Mouse (Mus musculus) left cerebral cortex, adult 2 months (tissue): ENCODE data around the gene Psmd1. TPM values are rescaled to one million over a fixed set of nuclear protein-coding genes. Genes with fewer than 3 reads are reported as not detected.

Experiments used
- DNase-seq, 2 experiments: peaks; one replicate each; pipeline ENCODE4 v3.0.0; 2021 to 2022; ENCODE audit warnings: low spot score in 2 of 2, mixed read lengths in 1 of 2; ENCODE audit errors: extremely low spot score in 1 of 2
- H3K27ac ChIP-seq: fragments of 200-600 bp; 2 replicates; pipeline ENCODE4 v1.8.1; 2022
- H3K4me3 ChIP-seq: fragments of 200-600 bp; 2 replicates; pipeline ENCODE4 v1.8.1; 2022
- CTCF ChIP-seq: fragments of 200-600 bp; IDR thresholded peaks from 2 replicates; pipeline ENCODE4 v1.8.1; 2022; ENCODE audit warnings: antibody characterized with exemption, mild to moderate bottlenecking, moderate library complexity
- intact Hi-C: fragments of 180-260 bp; cut with DNase I; formaldehyde crosslinking; loops from one replicate; pipeline ENCODE4 v1.15.1; 2025
- total RNA-seq, 2 experiments: library from RNA; stranded (reverse); gene quantifications; 2 replicates each; pipeline ENCODE4 v1.2.3; 2021

Psmd1 gene
- total RNA-seq, 2 experiments from 2014 or later = 107 to 115 TPM

DNA sequence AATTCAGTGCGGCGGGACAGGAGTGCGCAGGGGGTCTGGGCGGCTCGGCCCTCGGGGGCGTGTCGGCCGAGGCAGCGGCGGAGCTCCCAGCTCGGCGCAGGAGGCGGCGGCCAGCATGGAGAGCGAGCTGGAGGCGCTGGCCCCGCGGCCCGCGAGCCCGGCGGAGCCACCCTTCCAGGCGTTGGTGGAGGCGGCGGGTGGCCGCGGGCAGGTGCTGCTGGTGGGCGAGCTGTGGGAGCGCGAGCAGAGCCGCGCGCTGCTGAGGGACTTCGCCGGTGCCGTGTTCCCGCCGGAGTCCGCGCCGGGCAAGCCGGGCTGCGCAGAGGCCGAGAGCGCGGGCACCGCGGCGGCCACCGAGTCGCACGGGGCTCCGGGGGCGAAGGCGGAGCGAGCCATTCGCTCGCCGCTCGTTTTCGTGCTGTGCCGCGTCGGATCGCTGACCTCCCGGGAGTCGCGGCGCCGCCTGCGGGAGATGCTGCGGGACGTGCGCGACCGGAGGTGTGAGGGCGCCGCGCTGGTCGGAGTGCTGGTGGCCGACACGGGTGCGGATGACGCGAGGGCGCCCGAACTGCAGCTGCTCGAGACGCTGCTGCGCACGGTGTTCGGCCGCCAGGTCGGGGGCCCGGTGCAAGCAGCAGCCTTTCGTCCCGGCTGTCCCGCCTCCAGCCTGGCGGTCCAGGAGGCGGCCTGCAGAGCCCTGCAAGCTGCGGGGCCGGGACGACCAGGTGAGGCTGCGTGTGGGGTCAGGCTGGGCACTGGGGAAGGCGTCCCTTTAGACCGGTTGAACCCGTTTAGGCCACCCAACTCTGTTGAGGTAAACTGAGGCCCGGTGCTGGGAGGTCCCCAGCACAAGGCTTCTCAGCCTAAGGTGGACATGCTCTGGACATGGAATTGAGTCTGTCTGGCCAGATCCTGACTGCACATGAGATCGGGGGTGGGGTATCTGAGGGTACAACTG is 18.1 kb upstream of the Psmd1 start, which contains the start of gene 2810459M11Rik:
2810459M11Rik (plus strand) TSS at position 16 of the 958 bp plus-strand sequence.
- no peak for TF ChIP-seq CTCF
- intact Hi-C loops = loop anchor here (2.0 kb wide), 1 partner anchor 25 kb away; no protein-coding TSS in a partner anchor
- peak within 1 kb of the TSS; percentile 78 for H3K27ac ChIP-seq
- peak; percentile 45 to 57 for DNase-seq
- H3K4me3 ChIP-seq = peak within 1 kb of the TSS; percentile 63

DNA sequence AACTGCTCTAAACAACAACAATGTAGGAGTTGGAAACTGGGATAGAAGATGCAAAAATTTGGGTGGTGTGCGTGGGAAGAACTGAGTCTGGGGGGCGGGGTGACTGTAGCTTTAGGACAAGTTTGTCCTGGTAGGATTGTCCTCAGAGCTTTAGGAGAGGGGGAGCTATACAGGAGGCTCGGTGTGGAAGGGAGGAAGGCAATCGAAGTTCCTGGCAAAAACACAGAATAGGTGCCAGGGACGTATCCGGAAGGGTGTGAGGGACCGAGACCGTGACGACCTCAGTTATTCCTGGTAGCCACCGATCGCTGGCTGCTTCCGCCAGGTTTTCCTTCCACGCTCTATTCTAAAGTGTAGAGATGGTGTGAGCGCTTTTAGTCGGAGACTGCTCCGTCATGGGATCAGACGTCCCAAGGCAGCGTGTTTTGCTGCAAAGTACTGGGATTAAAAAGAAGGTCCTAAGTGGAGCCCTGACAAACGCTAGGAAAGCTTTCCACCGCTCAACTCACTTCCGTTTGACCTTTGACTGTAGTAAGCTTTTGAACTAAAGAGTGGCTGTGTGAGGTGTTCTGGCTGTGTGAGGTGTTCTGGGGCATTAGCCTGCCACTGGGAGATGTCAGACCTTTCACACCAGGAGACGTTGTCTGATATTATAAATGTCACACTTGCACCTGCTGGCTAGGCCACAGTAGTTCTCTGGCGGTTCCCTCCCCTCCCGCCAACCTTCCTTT is 17.2 kb upstream of the Psmd1 start:
- Histone ChIP-seq H3K4me3 (peak overlapping the region; percentile 63), H3K27ac (no peak overlapping the region)
- no peak for DNase-seq
- no peak for TF ChIP-seq CTCF
- intact Hi-C loops = no loop called here

DNA sequence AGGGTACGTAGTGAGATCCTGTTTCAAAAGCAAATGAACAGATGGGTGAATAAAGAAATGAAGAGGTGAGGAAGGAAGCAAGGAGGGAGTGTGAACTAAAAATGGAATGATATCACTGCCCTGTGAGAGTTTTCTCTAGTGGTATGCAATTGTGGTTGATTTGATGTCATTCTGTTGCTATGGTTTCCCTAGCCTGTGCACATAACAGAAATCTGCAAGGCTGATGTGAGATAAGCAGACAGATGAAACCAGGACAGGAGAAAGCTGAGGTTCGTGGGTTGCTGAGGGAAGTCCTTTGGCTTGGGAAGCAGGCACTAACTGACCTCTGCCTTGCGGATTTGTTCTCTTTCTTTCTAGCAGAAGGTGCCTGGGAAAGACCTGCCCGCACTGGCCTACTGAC is 16.0 kb upstream of the Psmd1 start:
- Histone ChIP-seq H3K27ac (no peak overlapping the region), H3K4me3 (no peak overlapping the region)
- intact Hi-C loops = no loop called here
- DNase-seq = no peak
- no peak for TF ChIP-seq CTCF

DNA sequence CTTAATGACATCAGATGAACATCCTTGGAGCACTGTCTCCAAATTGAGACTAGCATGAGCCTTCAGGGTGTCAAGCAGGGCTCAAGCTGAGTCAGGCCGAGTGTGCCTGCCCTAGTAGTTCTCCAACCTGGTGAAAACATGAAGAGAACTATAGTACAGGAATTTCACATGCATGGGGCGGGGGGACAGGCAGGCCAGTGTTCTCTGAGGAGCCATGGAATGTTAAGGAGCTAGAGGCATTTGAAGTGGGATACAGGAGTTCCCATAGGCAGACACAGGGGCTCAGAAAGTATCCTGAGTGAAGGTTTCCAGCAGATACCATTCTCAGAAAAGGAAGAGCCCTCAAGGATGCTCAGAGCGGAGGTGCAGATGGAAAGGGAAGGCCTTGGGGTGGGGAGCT is 15.4 kb upstream of the Psmd1 start:
- Histone ChIP-seq H3K27ac (no peak overlapping the region), H3K4me3 (no peak overlapping the region)
- DNase-seq = no peak
- TF ChIP-seq CTCF = no peak
- intact Hi-C loops = no loop called here

DNA sequence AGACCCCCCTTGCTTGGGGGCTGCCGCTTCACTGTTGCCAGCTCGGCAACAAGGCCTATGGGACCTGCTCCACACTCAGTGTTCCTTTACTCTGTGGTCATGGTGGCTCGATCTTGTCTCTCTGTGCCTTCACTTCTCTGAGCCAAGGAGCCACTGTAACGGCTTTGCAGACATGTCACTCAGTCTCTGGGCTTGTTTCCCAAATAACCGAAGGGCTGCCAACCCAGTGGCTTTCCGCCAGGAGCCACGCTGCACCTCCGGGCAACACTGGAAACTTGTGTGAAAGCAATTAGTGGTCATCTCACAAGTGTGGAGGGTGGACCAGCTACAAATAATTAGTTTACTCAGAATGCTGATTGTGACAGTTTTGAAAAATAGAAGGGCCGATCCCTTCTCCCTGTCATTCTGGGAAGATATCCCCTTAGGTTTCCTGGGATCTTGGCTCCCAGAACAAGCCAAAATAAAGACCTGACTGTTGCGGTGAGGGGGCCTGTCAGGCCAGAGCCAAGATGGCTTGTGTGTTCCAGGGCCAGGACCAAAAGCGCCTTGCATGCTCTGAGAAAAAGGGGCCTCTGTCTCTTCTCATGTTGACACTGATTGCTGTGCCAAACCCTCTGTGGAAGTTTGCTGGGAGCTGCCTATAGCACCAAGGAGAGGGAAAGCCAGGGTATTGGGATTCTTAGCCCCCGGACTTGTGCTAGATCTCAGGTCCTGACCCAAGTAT is 10.8 kb upstream of the Psmd1 start:
- Histone ChIP-seq H3K27ac (peak overlapping the region; percentile 2; the same call in 1 of the 2 replicates), H3K4me3 (no peak overlapping the region)
- no peak for TF ChIP-seq CTCF
- intact Hi-C loops = no loop called here
- peak; percentile 50 to 72 for DNase-seq

DNA sequence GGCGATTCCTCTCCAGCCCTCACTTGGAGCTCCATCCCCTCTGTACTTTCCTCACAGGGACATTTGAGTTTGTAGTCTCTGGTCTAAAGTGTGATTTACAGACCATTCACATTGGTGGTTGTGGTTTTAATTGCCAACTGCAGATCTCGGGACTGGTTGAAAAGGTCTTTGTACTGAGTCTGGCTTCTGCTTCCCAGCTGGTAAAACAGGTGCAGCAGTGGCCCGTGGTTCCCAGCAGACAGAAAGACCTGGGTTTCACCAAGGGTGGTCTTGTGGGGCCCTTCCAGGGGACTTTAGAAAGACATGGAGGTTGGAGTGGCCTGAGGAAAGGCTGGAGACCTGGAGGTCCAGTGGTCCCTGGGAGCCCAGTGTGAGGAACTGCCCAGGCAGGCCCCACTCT is 9.2 kb upstream of the Psmd1 start:
- intact Hi-C loops = loop anchor here (5.0 kb wide), 2 partner anchors 118 to 203 kb away; no protein-coding TSS in a partner anchor
- no peak for TF ChIP-seq CTCF
- H3K27ac ChIP-seq = no peak overlapping the region

DNA sequence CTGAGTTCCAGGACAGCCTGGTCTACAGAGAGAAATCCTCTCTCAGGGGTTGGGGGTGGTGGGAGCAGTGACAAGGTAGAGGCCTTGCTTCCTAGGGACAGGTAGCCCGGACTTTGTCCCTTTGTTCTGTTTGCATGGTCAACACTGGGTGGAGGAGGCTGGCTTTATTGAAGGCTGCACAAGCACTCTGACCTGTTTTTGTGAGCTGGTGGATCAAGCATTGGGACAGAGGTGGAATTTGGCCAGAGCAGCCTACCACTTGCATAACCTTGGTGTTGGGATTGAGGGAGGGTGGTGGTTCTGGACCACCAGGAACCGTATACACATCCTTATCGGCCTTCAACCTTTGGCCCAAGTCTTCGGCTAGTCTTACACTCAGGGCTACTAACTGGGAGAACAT is 7.9 kb upstream of the Psmd1 start:
- intact Hi-C loops = loop anchor here (5.0 kb wide), 2 partner anchors 119 to 204 kb away; no protein-coding TSS in a partner anchor
- TF ChIP-seq CTCF = no peak
- no peak for DNase-seq

More for the DNA sequence above, 9.2 kb upstream of the Psmd1 start:
- DNase-seq = no peak
- H3K4me3 ChIP-seq = no peak overlapping the region

DNA sequence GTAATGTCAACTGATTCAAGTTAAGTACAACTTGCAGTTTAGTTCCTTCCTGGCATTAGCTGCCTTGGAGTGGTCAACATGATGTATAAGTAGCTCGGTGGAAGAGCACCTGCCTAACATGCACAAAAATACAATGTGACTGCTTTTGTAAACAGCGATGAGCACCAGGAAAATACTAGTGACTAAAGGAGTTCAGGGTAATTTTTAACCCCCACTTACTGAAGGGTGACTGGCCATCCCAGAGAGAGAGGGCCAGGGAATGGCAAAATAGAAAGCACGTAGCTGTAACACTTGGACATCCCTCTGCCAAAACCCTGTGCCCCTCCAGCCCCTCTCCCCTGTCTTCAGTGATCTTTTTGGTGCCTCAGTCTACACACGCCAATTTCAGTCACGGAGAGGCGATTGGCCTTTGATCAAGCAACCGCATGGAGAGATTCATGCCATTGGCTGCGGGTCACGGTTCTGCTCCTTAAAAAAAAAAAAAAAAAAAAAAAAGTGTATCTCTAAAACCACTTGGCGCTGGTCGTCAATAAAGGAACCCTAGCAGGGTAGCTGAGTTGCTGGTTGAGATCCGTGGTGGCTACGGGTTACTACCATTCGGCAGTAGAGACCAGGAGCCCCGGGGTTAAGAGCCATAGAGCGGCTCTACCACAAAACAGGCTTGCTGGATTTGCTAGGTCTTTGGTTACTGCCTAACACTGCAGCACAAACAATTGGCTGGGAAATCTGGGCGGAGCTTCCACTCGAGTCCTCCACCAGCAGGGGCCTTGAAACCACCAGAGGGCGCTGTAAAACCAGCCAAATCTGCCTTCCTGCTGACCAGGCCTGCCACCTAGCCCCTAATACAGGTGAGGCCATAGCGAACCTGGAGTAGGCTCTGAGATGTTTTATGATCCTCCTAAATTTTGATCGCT is 5.1 kb upstream of the Psmd1 start:
- Histone ChIP-seq H3K4me3 (peak overlapping the region; percentile 45), H3K27ac (peak overlapping the region; percentile 78)
- peak; percentile 96 for TF ChIP-seq CTCF
- DNase-seq = peak; percentile 91 to 95
- intact Hi-C loops = loop anchor here (5.0 kb wide), 2 partner anchors 122 to 207 kb away; no protein-coding TSS in a partner anchor

More for the DNA sequence above, 7.9 kb upstream of the Psmd1 start:
- Histone ChIP-seq H3K4me3 (no peak overlapping the region), H3K27ac (no peak overlapping the region)

DNA sequence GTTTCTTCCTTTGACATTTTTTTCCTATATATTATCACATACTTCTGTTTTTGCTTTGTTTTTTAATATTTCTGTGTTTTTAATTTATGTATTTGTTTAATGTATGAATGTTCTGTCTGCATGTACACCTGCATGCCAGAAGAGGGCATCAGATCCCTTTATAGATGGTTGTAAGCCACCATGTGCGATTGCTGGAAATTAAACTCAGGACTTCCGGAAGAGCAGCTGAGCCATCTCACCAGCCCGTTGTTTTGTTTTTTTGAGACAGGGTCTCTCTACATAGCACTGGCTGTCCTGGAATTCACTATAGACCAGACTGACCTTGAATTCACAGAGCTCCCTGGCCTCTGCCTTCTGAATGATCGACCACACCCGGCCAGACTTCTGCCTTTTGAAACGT is 1.7 kb upstream of the Psmd1 start:
- DNase-seq = no peak
- intact Hi-C loops = no loop called here
- H3K4me3 ChIP-seq = no peak overlapping the region
- peak; percentile 44 for TF ChIP-seq CTCF
- no peak overlapping the region for H3K27ac ChIP-seq

DNA sequence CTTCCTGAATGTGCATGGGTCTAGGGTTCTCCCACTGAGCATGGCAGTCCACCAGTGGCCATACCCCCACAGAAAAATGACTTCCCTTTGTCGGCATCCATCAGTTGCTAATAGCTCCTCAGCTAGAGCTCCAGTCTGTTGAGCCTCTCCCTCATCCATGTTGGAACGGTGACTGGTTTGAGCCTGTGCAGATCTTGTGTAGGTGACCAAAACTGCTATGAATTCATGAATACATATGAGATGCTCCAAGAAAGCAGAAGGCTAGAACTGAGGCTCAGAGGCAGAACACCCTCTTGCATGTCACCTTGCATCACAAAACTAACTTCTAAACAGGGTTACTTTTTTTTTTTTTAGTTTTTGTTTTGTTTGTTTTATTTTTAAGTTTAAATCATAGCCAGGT is 12.4 kb downstream of the Psmd1 start:
- intact Hi-C loops = no loop called here
- H3K4me3 ChIP-seq = no peak overlapping the region
- H3K27ac ChIP-seq = no peak overlapping the region
- DNase-seq = no peak
- TF ChIP-seq CTCF = no peak
